9 mouse cellular contexts compared by ENCODE assay signal in genomic region chr10:127674794-127675522, GRCm38 (mm10). TPM values are rescaled to one million over a fixed set of nuclear protein-coding genes. Genes with fewer than 3 reads are reported as not detected.
DNase-seq lines count a peak whose midpoint lies in the region; ATAC-seq lines count a peak whose summit lies in the region.
"Had no signal": no experiment of that assay in that cellular context is flagged by ENCODE, and none has a peak within 500 bp of the region (broad histone marks: within the 10 kb centered on the region; RNA-seq: fewer than 3 reads in every experiment).

No protein-coding gene starts in this region.

- peak; percentile 36 for ATAC-seq in CD4-positive, CD25-positive, alpha-beta regulatory T cell, adult 4 months
- no peak; the same call in 1 of the 2 replicates for ATAC-seq in lung, embryonic 15.5 days (ENCODE audit: borderline replicate concordance, extremely low read depth, low FRiP score, low TSS enrichment)

- DNase-seq in adrenal gland, adult 18-20 months (ENCODE audit: low spot score in 2 of 2), result peak; percentile 72 to 78
- peak; percentile 58 for DNase-seq in embryo, embryonic 9.5 days (ENCODE audit: extremely low spot score)
- peak; percentile 92 to 96 for DNase-seq in heart, adult 18-20 months
- DNase-seq in kidney, postnatal 36 days, result peak; percentile 94 to 96
- peak; percentile 88 for DNase-seq in ovary, postnatal 14 days (ENCODE audit: low spot score)
- peak; percentile 78 for DNase-seq in thymus, postnatal 14 days

- H3K9me3 ChIP-seq in lung, embryonic 15.5 days, result no peaks in the 10 kb centered on the region
- H3K9me3 ChIP-seq: limb, embryonic 12.5 days had no signal

- no peak overlapping the region for H3K4me3 ChIP-seq in lung, embryonic 15.5 days
- H3K4me3 ChIP-seq: limb, embryonic 12.5 days had no signal

- peak overlapping the region; percentile 44 for H3K27ac ChIP-seq in lung, embryonic 15.5 days
- H3K27ac ChIP-seq: limb, embryonic 12.5 days had no signal

- peaks cover 23% of the 10 kb centered on the region for H3K4me1 ChIP-seq in lung, embryonic 15.5 days

- H3K4me2 ChIP-seq in lung, embryonic 15.5 days, result no peak overlapping the region
- H3K4me2 ChIP-seq: limb, embryonic 12.5 days had no signal

- no peaks in the 10 kb centered on the region for H3K27me3 ChIP-seq in lung, embryonic 15.5 days
- H3K27me3 ChIP-seq: limb, embryonic 12.5 days had no signal

- 79% methylated on average over 8 of the region's 8 CpGs for WGBS in lung, embryonic 15.5 days

- H3K9ac ChIP-seq in lung, embryonic 15.5 days, result no peak overlapping the region
- H3K9ac ChIP-seq: limb, embryonic 12.5 days had no signal

- H3K36me3 ChIP-seq in lung, embryonic 15.5 days, result no peaks in the 10 kb centered on the region
- H3K36me3 ChIP-seq: limb, embryonic 12.5 days had no signal

RNA-seq across cellular contexts. Expression of gene Nab2, which starts 6.6 kb away (rescaled TPM):
- polyA plus RNA-seq in CD4-positive, CD25-positive, alpha-beta regulatory T cell, adult 4 months (2017; shearing (Covaris generic)), result 10 to 100 TPM in 1 of 2 experiments, 1 to 10 TPM in 1; 8.9 to 10.8 TPM
- 10 to 100 TPM; 23.4 to 38.0 TPM for total RNA-seq in adrenal gland, adult 18-20 months (2021)
- total RNA-seq in heart, adult 18-20 months (2021), result 1 to 10 TPM; 4.8 to 5.3 TPM
- 14.2 and 15.4 TPM in 2 replicates for polyA plus RNA-seq in lung, embryonic 15.5 days (2015; fragmentation: Nextera tagmentation; extraction: Ambion mirVana)

RNA-seq across cellular contexts. Expression of gene Nemp1, which starts 8.3 kb away (rescaled TPM):
- 1 to 10 TPM; 2.5 to 4.0 TPM for polyA plus RNA-seq in CD4-positive, CD25-positive, alpha-beta regulatory T cell, adult 4 months (2017; shearing (Covaris generic))
- total RNA-seq in adrenal gland, adult 18-20 months (2021), result 1 to 10 TPM; 5.0 to 5.4 TPM
- 1 to 10 TPM; 3.6 to 3.8 TPM for total RNA-seq in heart, adult 18-20 months (2021)
- polyA plus RNA-seq in lung, embryonic 15.5 days (2015; fragmentation: Nextera tagmentation; extraction: Ambion mirVana), result 11.8 TPM in 2 replicates

RNA-seq across cellular contexts. Expression of gene Myo1a, which starts 30.0 kb away (rescaled TPM):
- not detected for polyA plus RNA-seq in CD4-positive, CD25-positive, alpha-beta regulatory T cell, adult 4 months (2017; shearing (Covaris generic))
- total RNA-seq in adrenal gland, adult 18-20 months (2021), result 10 to 100 TPM in 1 of 2 experiments, under 1 TPM in 1; 0.83 to 35.2 TPM
- under 1 TPM in 1 of 2 experiments, not detected in 1; 0.08 TPM for total RNA-seq in heart, adult 18-20 months (2021)
- 0.20 and 0.34 TPM in 2 replicates for polyA plus RNA-seq in lung, embryonic 15.5 days (2015; fragmentation: Nextera tagmentation; extraction: Ambion mirVana)

RNA-seq across cellular contexts. Expression of gene Stat6, which starts 32.2 kb away (rescaled TPM):
- polyA plus RNA-seq in CD4-positive, CD25-positive, alpha-beta regulatory T cell, adult 4 months (2017; shearing (Covaris generic)), result 100 to 1,000 TPM; 173 to 320 TPM
- 100 to 1,000 TPM in 1 of 2 experiments, 10 to 100 TPM in 1; 87.7 to 105 TPM for total RNA-seq in adrenal gland, adult 18-20 months (2021)
- total RNA-seq in heart, adult 18-20 months (2021), result 10 to 100 TPM; 45.2 to 45.7 TPM
- 33.1 and 37.6 TPM in 2 replicates for polyA plus RNA-seq in lung, embryonic 15.5 days (2015; fragmentation: Nextera tagmentation; extraction: Ambion mirVana)

RNA-seq across cellular contexts. Expression of gene Tac2, which starts 49.3 kb away (rescaled TPM):
- not detected for polyA plus RNA-seq in CD4-positive, CD25-positive, alpha-beta regulatory T cell, adult 4 months (2017; shearing (Covaris generic))
- total RNA-seq in adrenal gland, adult 18-20 months (2021), result not detected
- total RNA-seq in heart, adult 18-20 months (2021), result not detected
- not detected in 2 replicates for polyA plus RNA-seq in lung, embryonic 15.5 days (2015; fragmentation: Nextera tagmentation; extraction: Ambion mirVana)
